Mouse (Mus musculus): ENCODE data around the gene Ptch1.

GRCm38 (mm10) chr13:63516535-63516934, 56.9 kb downstream of the Ptch1 start:
- TF ChIP-seq CTCF (IDR thresholded peaks at IDR 0.05; ENCODE audit: low read depth, low read length) (no peak), GATA1 (IDR thresholded peaks at IDR 0.05; ENCODE audit: borderline replicate concordance, low read length) (no peak), GATA2 (IDR thresholded peaks at IDR 0.05; ENCODE audit: borderline replicate concordance, low read depth, low read length) (no peak), POLR2AphosphoS5 (IDR thresholded peaks at IDR 0.05; ENCODE audit: insufficient replicate concordance, low read depth, low read length) (no peak)

Data from G1E (cell line).